Mouse (Mus musculus) WW6 (cell line): Measurements from ENCODE around the gene Gamt.
A peak's percentile ranks its signal among the peaks of the same experiment; 100 is the strongest.
"Not testable (repeated sequence)": the region's sequence is repeated elsewhere in the genome, so short reads cannot be mapped to it uniquely, and the experiment has no call there.

ENCODE experiments used
- DNase-seq: peaks from one replicate; pipeline ENCODE4 v3.0.0-alpha.2; 2013; ENCODE audit warnings: low read depth, low spot score

The Gamt gene

DNA sequence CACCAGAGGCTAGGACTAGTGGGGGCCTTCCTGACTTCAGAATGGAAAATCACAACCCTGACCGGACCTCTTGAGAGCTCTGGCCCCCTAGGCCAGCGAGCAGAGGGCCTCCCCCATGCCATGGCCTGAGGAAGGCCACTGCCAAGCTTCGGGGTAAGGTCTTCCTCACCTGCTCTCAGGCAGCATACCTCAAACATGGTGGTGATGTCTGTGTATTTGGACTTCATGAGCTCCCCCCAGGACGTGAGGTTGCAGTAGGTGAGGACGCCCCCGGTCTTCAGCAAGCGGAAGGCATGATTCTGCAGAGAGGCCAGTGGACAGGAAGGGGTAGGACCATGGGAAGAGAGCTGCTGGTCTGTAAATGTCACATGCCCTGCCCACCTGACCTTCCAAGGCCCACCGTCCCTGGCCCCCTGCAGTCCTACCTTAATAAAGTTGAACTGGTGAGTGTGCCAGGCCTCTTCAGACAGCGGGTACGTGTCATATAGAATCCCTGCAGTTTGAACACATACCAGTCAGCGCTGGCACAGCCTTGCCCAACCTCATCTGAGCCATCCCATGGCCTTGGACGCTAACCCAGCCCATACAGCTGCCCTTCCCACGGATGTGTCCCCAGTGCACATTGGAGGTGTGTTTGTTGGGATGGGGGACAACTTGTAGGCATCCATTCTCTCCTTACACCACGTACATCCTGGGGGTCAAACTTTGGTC, 1.9 kb downstream of the Gamt start:
- DNase-seq = no peak

- DNase-seq = no peak
Measured at GRCm38 (mm10) chr10:80257936-80258335, 2.9 kb downstream of the Gamt start.

DNA sequence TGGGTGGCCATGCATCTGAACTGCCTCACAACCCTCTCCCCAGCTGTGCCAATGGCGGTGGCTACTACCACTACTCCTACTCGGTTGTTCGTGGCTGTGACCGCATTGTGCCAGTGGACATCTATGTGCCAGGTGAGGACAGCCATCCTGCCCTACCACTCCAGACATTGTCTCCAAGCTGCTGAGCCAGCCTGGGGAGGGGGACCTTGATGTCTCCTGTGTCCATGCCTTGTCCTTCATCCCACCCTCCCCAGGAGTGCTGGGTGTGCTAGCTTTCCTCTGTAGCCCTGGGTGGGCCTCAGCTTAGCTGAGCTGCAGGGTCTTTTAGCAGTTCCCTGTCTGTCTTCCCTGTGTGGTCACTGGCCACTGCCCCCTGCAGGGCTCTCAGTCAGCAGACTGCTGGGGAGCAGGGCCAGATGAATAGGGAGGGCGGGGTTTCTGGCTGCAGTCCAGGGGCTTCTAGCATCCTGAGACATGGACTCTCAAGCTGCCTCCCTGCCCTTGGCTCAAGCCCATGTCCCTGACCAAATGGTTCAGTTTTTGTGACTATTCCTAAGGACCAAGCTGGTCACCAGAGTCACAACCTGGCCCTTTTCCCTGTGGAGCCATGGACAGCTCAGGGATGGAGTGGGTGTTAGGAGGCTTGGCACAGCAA, 4.8 kb downstream of the Gamt start:
- DNase-seq = no peak

DNA sequence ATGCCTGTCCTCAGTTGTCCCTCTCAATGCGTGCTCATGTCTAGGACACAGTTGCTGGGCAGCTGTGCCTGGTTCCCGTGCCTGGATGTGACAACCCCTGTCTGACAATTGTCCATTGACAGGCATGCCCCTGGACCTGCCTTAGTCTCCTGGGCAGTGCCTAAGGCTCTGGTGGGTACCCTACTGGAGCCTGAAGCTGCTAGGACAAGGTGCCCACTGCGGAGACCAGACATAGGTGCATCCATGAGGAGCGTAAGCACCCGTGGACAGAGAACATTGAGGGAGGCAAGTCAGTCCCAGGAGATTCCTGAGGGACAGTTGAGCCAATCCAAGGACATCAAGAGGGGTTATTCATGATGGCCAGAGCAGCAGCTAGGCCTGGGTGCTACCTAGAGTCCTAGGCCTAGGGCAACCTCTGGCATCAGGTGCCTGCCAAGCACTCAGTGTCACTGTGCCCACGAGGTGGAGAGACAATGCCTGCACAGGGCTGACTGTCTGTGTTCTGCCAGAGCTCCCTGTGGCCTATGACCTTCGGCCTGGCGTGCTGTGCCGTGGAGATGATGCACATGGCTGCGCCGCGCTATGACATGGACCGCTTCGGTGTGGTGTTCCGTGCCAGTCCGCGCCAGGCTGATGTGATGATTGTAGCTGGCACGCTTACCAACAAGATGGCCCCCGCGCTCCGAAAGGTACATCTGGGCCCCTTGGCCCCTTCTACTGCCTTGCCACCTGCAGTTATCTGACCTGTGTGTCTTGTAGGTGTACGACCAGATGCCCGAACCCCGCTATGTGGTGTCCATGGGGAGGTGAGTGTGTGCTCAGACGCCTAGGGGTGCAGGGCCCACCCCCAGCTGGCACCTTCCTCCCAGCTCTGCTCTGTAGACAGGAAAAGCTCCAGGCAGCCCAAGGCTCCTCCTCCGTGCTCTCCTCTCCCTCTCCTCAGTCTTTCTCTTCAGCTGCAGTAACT, 6.2 kb downstream of the Gamt start:
- DNase-seq = no peak

- no peak for DNase-seq
Measured at GRCm38 (mm10) chr10:80253551-80253950, 7.3 kb downstream of the Gamt start.

DNA sequence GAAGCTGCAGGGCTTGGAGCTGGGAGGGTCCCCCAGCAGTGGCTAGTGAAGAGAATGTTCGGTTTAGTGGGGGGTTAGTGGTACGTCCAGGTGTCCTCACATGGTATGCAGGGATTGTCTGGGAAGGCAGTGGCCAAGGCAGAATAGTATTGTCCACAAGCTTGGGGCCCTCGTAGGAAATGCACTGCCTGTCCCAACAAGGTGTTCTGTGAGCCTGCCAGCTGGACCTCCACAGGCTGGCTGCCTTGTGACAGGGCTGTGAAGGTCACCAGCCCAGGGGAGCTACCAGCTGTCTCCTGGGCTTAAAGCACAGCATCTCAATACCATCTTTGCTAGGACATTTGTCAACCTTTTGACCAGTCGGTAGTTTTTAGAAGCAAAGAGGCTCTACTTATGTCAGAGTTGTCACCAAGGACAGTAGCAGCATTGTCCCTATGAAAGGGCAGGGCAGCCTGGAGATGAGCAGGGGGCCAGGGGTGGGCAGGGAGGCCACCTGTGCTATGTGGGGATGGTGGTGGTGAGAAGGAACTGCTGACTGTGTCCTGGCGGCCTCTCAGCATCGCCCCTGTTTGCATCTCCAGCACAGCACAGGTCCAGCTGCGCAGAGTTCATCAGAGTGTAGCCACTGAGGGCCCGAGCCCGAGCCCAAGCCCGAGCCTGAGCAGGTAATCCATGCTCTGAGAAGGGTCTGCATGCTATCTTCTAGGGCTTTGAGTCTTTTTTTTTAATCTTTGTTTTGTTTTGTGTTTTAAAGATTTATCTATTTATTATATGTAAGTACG, 8.1 kb downstream of the Gamt start:
- no peak for DNase-seq

DNA sequence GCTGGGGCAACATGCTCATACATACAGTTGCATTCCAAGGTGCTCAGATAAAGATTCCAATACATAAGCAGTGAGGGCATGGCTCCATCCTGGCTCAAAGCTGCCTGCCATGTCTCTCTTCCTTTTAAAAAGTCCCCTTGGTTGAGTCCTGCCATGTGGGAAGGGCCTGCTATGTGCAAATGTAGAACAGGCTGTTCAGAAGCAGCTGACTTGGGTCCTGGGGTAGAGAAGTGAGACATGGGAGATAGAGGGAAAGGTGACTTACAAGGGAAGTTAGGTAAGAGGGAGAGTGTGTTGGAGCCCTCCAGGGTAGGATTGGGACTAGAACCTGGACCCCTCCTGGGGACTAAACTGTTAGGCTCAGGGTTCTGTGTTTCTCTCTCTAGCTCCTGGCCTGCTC, 8.8 kb downstream of the Gamt start:
- no peak for DNase-seq

DNA sequence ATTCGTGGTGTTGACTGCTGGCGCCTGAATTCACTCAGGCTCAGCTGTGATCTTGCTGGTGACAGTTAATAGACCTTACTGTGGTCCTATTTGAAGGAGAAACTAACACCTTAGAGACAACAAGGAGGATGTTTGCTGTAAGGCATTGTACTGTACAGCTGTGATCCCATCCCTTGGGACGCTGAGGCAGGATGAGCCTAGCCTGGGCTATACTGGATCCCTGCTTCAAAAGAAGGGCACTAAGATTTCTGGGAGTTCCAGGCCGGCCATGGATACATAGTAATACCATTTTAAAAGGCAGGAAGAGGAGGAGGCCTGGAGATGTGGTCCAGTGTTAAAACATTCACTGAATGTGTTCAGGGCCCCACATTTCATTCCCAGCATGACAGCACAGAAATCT, 10.2 kb downstream of the Gamt start:
- DNase-seq = no peak

GRCm38 (mm10) chr10:80250059-80250458, 10.8 kb downstream of the Gamt start:
- DNase-seq = no peak

GRCm38 (mm10) chr10:80248971-80249640, 11.7 kb downstream of the Gamt start, which contains the start of gene Ndufs7:
Gene Ndufs7, plus strand, starts transcription at chr10:80249121.
- peak; percentile 85 for DNase-seq

DNA sequence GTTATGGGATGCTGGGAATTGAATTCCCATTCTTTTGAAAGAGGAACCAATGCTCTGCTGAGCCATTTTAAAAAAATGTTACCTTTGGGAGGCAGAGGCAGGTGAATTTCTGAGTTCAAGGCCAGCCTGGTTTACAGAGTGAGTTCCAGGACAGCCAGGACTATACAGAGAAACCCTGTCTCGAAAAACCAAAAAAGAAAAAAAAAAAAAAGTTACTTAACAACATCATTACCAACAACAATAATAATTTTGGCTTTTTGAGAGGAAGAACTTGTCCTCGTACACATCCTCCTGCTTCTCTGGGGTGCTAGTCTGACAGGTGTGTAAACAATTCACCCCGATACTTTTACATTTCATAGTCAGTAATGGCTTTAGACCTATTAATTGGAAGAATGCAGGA, 12.4 kb downstream of the Gamt start:
- DNase-seq = not testable (repeated sequence)

- no peak for DNase-seq
Measured at GRCm38 (mm10) chr10:80247849-80248248, 13.0 kb downstream of the Gamt start.

GRCm38 (mm10) chr10:80245600-80245999, 15.2 kb downstream of the Gamt start:
- peak; percentile 65 for DNase-seq

GRCm38 (mm10) chr10:80244791-80245399, 15.9 kb downstream of the Gamt start:
- no peak for DNase-seq

GRCm38 (mm10) chr10:80242607-80243006, 18.2 kb downstream of the Gamt start:
- DNase-seq = no peak

- DNase-seq = no peak
Measured at GRCm38 (mm10) chr10:80242088-80242487, 18.7 kb downstream of the Gamt start.

DNA sequence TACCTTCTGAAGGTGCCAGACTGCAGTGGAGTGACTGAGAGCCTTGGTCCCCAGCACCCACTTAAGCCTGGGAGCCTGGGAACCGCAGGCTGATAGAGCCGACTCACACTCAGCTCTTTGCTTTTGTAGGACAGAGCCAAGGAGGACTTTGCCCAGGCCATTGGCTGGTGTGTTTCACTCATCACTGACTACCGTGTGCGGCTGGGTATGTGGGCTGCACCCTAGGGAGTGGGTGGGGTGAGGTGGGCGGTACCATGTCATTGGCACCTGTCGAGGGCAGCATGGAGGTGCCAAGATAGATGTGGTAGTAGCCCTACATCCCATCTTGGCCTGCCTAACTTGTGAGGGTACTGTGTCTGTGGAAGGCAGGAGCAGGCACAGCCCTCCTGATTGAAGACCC, 21.0 kb downstream of the Gamt start:
- DNase-seq = no peak

DNA sequence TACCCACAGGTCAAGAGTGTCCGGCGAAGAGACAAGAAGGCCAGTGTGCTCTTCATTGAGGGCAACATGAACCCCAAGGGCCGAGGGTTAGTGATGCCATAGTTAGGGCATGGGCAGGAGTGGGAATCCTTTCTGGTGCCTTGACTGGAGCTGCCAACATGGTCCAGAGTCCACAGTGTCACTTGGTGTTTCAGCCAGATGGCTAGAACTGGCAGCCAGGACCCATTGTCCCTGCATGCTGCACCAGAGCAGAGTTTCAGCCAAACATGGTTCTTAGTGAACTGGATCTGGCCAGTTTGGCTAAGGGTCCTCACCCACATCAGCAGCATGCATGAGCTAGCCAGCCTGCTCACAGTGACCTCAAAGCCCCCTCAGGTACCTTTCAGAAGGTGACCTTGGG, 22.5 kb downstream of the Gamt start:
- no peak for DNase-seq

- DNase-seq = no peak
Measured at GRCm38 (mm10) chr10:80237020-80237419, 23.8 kb downstream of the Gamt start.

DNA sequence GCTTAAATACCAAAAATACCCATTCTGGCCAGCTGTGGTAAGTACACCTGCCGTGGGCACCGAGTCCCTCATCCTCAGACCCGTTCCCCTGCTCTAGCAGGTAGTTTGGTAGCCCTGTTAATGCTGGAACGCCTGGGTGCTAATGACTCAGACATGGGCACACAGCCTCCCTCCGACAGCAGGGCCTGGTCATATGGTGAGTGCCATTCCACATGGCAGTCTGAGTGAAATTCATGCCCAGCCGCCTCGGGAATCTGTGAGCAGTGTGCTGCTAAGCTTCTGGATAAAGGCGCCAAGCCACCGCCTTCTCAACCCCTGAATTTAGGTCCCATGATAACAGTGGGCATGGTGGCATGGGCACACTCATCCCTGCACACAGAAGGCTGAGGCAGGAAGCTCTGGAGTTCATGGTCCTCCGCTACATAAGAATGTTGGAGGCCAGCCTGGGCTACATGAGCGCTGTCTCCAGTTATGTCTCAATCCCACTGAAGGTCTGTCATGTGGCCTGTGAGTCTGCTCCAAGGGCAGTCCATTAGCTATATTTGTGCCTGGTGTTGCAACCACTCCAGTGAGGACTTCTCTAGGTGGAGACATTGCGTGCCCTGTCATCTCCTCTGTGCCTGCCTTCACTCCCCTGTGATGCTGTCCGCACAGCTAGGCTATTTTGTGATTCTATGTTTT, 24.5 kb downstream of the Gamt start:
- DNase-seq = no peak
